Mouse (Mus musculus): ENCODE data around the gene Timd2.

- TF ChIP-seq CTCF (IDR thresholded peaks at IDR 0.05; ENCODE audit: borderline replicate concordance, control insufficient read depth, extremely low read depth, insufficient read depth, low read length, poor library complexity) = no peak
- TF ChIP-seq POLR2A (IDR thresholded peaks at IDR 0.05; ENCODE audit: control insufficient read depth, extremely low read depth, insufficient read depth, low read length, poor library complexity) = no peak
These were observed 34.9 kb upstream of the Timd2 start for GRCm38 (mm10) chr11:46741716-46742115.
